Mouse (Mus musculus) left cerebral cortex, adult 2 months (tissue): ENCODE measurements around the gene Olfr885. TPM values are rescaled to one million over a fixed set of nuclear protein-coding genes. Genes with fewer than 3 reads are reported as not detected.

Source experiments
- DNase-seq, 2 experiments: peaks; one replicate each; pipeline ENCODE4 v3.0.0; 2021 to 2022; ENCODE audit warnings: low spot score in 2 of 2, mixed read lengths in 1 of 2; ENCODE audit errors: extremely low spot score in 1 of 2
- H3K27ac ChIP-seq: fragments of 200-600 bp; 2 replicates; pipeline ENCODE4 v1.8.1; 2022
- H3K4me3 ChIP-seq: fragments of 200-600 bp; 2 replicates; pipeline ENCODE4 v1.8.1; 2022
- CTCF ChIP-seq: fragments of 200-600 bp; IDR thresholded peaks from 2 replicates; pipeline ENCODE4 v1.8.1; 2022; ENCODE audit warnings: antibody characterized with exemption, mild to moderate bottlenecking, moderate library complexity
- intact Hi-C: fragments of 180-260 bp; cut with DNase I; formaldehyde crosslinking; loops from one replicate; pipeline ENCODE4 v1.15.1; 2025
- long read RNA-seq, 2 experiments: library from polyadenylated mRNA; stranded (forward); transcript quantifications; one replicate each; pipeline ENCODE4 v2.0.0; 2021; ENCODE audit warnings: borderline mapping rate in 2 of 2
- total RNA-seq, 2 experiments: library from RNA; stranded (reverse); gene quantifications; 2 replicates each; pipeline ENCODE4 v1.2.3; 2021

Gene Olfr885
- not detected for total RNA-seq
- long read RNA-seq, experiment 1: 0 reads
- long read RNA-seq, experiment 2: 0 reads

DNA sequence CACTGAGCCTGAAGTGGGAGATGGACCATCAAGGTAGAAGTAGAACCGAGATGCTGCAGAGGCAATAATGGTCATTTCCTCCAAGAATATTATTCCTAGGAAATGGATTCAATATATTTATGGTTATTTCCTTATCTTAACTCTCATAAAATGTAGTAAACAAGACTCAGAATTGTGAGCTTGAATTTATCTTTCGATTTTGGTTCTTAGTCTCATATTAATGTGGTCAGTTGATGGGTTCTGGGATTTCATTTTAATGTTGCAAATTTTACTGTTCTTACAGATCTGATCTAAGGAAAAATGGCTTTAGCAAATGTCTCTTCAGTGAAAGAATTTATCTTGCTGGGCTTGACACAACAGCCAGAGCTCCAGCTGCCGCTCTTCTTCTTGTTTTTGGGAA, at the start of gene Olfr885:
TSS of gene Olfr885 (plus strand) at position 301 of the 400 bp plus-strand sequence.
- intact Hi-C loops: no loop called here
- H3K4me3 ChIP-seq: no peak within 1 kb of the TSS
- no peak for TF ChIP-seq CTCF
- H3K27ac ChIP-seq: no peak within 1 kb of the TSS
- DNase-seq: no peak

DNA sequence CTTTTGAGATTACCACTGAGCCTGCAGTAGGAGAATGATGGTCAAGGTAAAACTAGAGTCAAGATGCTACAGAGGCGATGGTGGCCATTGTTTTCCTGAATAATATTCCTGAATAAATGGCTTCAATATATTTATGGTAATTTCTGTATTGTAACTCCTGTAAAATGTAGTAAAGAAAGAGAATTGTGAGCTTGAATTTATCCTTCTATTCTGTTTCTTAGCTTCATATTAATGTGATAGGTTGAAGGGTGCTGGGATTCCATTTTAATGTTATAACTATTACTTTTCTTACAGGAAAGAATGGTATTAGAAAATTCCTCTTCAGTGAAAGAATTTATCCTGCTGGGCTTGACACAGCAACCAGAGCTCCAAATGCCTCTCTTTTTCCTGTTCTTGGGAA, 35.6 kb upstream of the Olfr885 start, which contains the start of gene Olfr883:
TSS of gene Olfr883 (plus strand) at position 301 of the 400 bp plus-strand sequence.
- Histone ChIP-seq H3K27ac (no peak within 1 kb of the TSS), H3K4me3 (no peak within 1 kb of the TSS)
- no peak for DNase-seq
- intact Hi-C loops: no loop called here
- no peak for TF ChIP-seq CTCF

DNA sequence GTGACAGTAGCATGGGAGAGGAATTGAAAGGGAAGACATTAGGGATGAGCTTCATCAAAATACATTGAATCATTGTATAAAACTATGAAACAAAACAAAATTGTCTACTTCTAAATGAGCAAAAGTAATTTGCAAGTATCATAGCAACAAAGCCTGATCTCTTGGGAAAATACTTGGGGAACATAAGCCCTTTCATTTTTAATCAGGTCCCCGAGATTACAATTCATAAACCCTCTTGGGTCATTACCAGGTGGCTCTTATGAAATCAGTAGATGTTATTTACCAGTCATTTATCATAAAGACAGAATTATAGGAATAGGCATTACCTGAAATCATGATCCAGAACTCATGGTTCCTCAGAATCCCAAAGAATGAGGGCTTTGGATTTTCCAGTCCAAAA, 14.9 kb upstream of the Olfr885 start, which contains the start of gene Olfr884:
TSS of gene Olfr884 (plus strand) at position 301 of the 400 bp plus-strand sequence.
- intact Hi-C loops: no loop called here
- no peak for TF ChIP-seq CTCF

GRCm38 (mm10) chr9:38083772-38084171, 22.6 kb downstream of the Olfr885 start, which contains the start of gene Olfr887:
TSS of gene Olfr887 (plus strand) at chr9:38084072.
- TF ChIP-seq CTCF: no peak
- H3K4me3 ChIP-seq: no peak within 1 kb of the TSS

More for the DNA sequence above, 14.9 kb upstream of the Olfr885 start, which contains the start of gene Olfr884:
- no peak for DNase-seq
- Histone ChIP-seq H3K27ac (no peak within 1 kb of the TSS), H3K4me3 (no peak within 1 kb of the TSS)

GRCm38 (mm10) chr9:38107828-38108227, 46.7 kb downstream of the Olfr885 start, which contains the start of gene Olfr888:
TSS of gene Olfr888 (plus strand) at chr9:38108128.
- no peak for DNase-seq
- no peak for TF ChIP-seq CTCF
- no peak within 1 kb of the TSS for H3K27ac ChIP-seq
- H3K4me3 ChIP-seq: no peak within 1 kb of the TSS
- intact Hi-C loops: no loop called here

More at GRCm38 (mm10) chr9:38083772-38084171, 22.6 kb downstream of the Olfr885 start, which contains the start of gene Olfr887:
- DNase-seq: no peak
- intact Hi-C loops: no loop called here
- no peak within 1 kb of the TSS for H3K27ac ChIP-seq

Other genes with a start within 250 kb of the Olfr885 start
- under 1 TPM in 1 of 2 experiments, not detected in 1; 0.25 TPM for gene Olfr877, start 207.1 kb upstream of the Olfr885 start, total RNA-seq
- gene Olfr145, start 164.6 kb upstream of the Olfr885 start, total RNA-seq: under 1 TPM; 0.05 to 0.07 TPM
- under 1 TPM; 0.23 to 0.36 TPM for gene Olfr878, start 143.5 kb upstream of the Olfr885 start, total RNA-seq
- under 1 TPM; 0.26 to 0.34 TPM for gene Olfr881, start 69.5 kb upstream of the Olfr885 start, total RNA-seq
- not detected for gene Olfr883, start 35.5 kb upstream of the Olfr885 start, total RNA-seq
- gene Olfr884, start 14.8 kb upstream of the Olfr885 start, total RNA-seq: not detected
- gene Olfr887, start 22.8 kb downstream of the Olfr885 start, total RNA-seq: not detected
- gene Olfr888, start 46.8 kb downstream of the Olfr885 start, total RNA-seq: not detected
- not detected for gene Olfr889, start 53.9 kb downstream of the Olfr885 start, total RNA-seq
- not detected for gene Olfr890, start 81.2 kb downstream of the Olfr885 start, total RNA-seq
- not detected for gene Olfr891, start 119.5 kb downstream of the Olfr885 start, total RNA-seq
- gene Olfr893, start 147.0 kb downstream of the Olfr885 start, total RNA-seq: not detected
- gene Olfr894, start 156.7 kb downstream of the Olfr885 start, total RNA-seq: not detected
- not detected for gene Olfr143, start 191.5 kb downstream of the Olfr885 start, total RNA-seq
- gene Olfr895, start 206.5 kb downstream of the Olfr885 start, total RNA-seq: not detected
- gene Olfr896-ps1, start 229.8 kb downstream of the Olfr885 start, total RNA-seq: not detected